Mouse (Mus musculus) G1E (cell line): ENCODE measurements around the gene Esyt1.

Experiments
- CTCF ChIP-seq: IDR thresholded peaks from 2 replicates; pipeline ENCODE4 v1.5.1; 2012; ENCODE audit warnings: low read depth, low read length, inconsistent platforms, mixed read lengths
- GATA1 ChIP-seq: IDR thresholded peaks from 2 replicates; pipeline ENCODE4 v1.6.1; 2012; ENCODE audit warnings: borderline replicate concordance, low read length, inconsistent platforms, mixed read lengths
- GATA2 ChIP-seq: IDR thresholded peaks from 2 replicates; pipeline ENCODE4 v1.6.1; 2012; ENCODE audit warnings: low read depth, low read length, inconsistent platforms, borderline replicate concordance

DNA sequence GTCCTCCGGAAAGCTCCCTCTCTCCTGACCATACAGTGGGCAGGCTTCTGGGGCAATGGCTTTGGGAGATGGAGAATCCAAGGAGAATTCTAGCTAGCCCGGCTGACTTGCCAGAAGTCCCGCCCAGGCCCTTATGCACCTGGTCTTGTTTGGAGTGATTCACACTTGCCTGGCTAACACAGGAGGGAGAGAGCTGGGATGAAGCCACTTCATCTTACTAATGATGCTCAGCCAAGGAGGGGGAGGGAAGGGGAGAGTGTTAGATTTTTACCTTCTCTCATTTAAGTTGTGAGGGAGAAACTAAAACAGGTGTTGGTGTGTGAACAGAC lies 19.9 kb upstream of the Esyt1 start:
- TF ChIP-seq CTCF (no peak), GATA1 (no peak), GATA2 (no peak)
